Mouse (Mus musculus) testis, postnatal 14 days (tissue): ENCODE results near the gene Slc35g1.
"Not testable (repeated sequence)": the region's sequence is repeated elsewhere in the genome, so short reads cannot be mapped to it uniquely, and the experiment has no call there.

Experiments used
- DNase-seq: peaks from one replicate; pipeline ENCODE4 v3.0.0; 2021; ENCODE audit warnings: low spot score

Gene Slc35g1

GRCm38 (mm10) chr19:38395701-38396632 is at the start of gene Slc35g1:
Gene Slc35g1, plus strand, starts transcription at chr19:38395980.
- peak; percentile 66 for DNase-seq

GRCm38 (mm10) chr19:38348271-38349012 is 47.3 kb upstream of the Slc35g1 start:
- no peak for DNase-seq

GRCm38 (mm10) chr19:38349013-38349341 is 46.8 kb upstream of the Slc35g1 start:
- no peak for DNase-seq

GRCm38 (mm10) chr19:38351202-38351601 is 44.6 kb upstream of the Slc35g1 start:
- no peak for DNase-seq

- DNase-seq: no peak
Measured at GRCm38 (mm10) chr19:38351728-38352127, 44.1 kb upstream of the Slc35g1 start.

- DNase-seq: no peak
Measured at GRCm38 (mm10) chr19:38352495-38353130, 43.2 kb upstream of the Slc35g1 start.

- no peak for DNase-seq
Measured at GRCm38 (mm10) chr19:38354279-38354678, 41.5 kb upstream of the Slc35g1 start.

- DNase-seq: peak; percentile 40
Measured at GRCm38 (mm10) chr19:38354819-38355360, 40.9 kb upstream of the Slc35g1 start.

- no peak for DNase-seq
Measured at GRCm38 (mm10) chr19:38356211-38356828, 39.5 kb upstream of the Slc35g1 start.

- no peak for DNase-seq
Measured at GRCm38 (mm10) chr19:38357956-38358623, 37.7 kb upstream of the Slc35g1 start.

GRCm38 (mm10) chr19:38359287-38359686 is 36.5 kb upstream of the Slc35g1 start:
- DNase-seq: no peak

- DNase-seq: no peak
Measured at GRCm38 (mm10) chr19:38361850-38362249, 33.9 kb upstream of the Slc35g1 start.

GRCm38 (mm10) chr19:38363358-38363757 is 32.4 kb upstream of the Slc35g1 start:
- DNase-seq: no peak

- no peak for DNase-seq
Measured at GRCm38 (mm10) chr19:38363879-38364659, 31.7 kb upstream of the Slc35g1 start.

- DNase-seq: no peak
Measured at GRCm38 (mm10) chr19:38364939-38365614, 30.7 kb upstream of the Slc35g1 start.

GRCm38 (mm10) chr19:38372460-38373102 is 23.2 kb upstream of the Slc35g1 start:
- no peak for DNase-seq

- no peak for DNase-seq
Measured at GRCm38 (mm10) chr19:38373371-38373770, 22.4 kb upstream of the Slc35g1 start.

- DNase-seq: no peak
Measured at GRCm38 (mm10) chr19:38383769-38384168, 12.0 kb upstream of the Slc35g1 start.

- DNase-seq: not testable (repeated sequence)
Measured at GRCm38 (mm10) chr19:38387021-38387420, 8.8 kb upstream of the Slc35g1 start.
